Mouse (Mus musculus) kidney, postnatal 4 days (tissue): Measurements from ENCODE around the gene Elfn1.

ENCODE experiments used
- DNase-seq, 2 experiments: peaks; one replicate each; pipeline ENCODE4 v3.0.0; 2021; ENCODE audit warnings: mixed read lengths in 2 of 2

Gene Elfn1

DNA sequence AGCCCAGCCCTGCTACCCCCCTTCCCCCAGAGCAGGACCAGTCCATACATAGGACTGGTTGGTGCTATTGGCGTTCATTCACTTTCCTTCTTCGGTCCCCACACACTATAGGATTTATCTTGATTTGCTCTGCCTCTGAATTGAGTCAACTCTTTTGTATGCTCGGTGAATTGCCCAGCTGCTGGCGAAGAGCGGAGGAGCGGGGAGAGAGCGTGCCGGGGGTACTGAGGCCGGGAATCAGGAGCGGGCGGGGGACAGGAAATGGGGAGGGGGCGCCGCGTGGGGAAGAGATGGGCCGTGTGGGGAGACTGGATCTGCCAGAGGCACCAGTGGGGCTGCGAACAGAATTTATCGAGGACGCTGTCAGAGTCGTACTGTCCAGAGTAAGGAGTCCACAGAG is 3.8 kb downstream of the Elfn1 start:
- DNase-seq = no peak

DNA sequence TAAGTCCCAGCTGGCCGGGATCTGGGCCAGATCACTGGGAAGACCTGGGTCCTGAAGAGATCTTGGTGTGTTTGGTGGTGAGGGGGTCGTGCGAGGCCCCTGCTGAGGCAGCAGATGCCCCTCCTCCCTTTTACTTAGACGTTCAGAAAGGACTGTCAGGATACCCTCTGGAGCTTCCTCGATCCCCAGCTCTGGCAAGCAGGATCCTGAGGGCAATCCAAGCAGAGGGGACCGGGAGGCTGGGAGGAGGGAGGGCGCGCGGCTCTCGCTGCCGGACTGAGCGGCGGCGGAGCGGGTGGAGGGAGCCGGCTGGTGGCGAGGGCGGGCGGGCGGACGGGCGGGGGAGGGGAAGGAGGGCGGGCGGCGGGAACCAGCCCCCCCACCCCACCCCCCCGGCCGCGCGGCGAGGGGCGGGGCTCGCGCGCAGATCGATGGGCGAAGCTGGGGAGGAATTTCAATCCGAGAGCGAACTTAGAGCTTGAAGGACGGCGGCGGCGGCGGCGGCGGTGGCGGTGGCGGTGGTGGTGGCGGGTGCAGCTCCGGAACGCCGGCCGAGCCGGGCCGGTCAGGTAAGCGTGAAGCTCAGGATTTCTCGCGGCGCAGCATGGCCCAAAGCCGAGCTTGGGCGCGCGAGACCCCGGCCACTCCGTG is 4.5 kb downstream of the Elfn1 start:
- peak; percentile 61 to 66 for DNase-seq

DNA sequence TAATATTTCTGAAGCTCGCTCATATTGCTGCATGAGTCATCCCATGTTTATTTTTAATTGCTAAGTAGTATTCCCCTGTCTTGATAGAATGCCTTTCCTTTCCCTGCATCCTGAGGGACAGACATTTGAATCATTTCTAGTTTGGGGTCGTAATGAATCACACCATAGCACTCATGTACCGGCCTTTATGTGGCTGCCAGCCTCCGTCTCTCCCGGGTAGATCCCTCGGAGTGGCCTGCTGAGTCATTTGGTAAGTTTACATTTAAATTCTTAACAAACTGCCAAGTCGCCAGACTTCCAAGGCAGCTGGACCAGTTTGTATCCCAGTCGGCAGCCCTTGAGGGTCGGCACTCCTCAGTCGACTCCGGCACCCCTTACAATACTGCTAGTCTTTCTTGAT is 13.9 kb downstream of the Elfn1 start:
- no peak for DNase-seq

DNA sequence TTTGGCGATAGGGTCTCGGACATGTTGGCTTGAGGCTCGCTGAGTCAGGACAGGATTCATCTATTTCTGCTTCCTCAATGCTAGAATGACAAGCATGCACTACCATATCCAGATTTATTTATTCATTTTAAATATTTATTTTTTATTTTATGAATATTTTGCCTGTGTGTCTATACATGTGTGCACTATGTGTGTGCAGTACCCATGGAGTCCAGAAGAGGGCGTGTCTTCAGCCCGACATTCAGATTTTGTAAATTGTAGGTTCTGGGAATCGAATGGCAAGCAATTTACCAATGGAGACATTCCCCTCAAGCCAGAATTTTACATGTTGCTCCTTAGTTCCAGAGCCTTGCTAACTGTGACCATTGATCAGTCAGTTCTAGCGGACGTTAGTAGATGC is 16.1 kb downstream of the Elfn1 start:
- no peak for DNase-seq

DNA sequence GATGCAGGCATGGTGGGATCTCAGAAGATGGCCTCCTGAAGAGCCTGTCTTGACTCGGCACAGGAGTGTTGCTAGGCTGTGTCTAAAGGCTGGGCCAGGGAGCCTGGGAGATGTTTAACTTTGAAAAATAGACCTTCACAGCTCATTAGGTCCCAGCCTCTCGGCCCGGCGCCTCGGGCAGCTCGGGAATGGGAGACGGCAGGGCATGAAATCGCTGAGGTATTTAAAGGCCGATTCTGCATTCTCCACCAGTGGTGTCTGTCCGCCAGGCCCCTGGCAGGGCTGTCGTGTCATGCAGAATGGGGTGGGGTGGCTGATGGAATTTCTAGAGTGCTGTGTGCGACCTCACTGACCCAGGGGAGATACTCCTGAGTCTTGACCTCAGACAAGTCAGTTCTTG is 22.4 kb downstream of the Elfn1 start:
- DNase-seq = peak; percentile 65 to 78

DNA sequence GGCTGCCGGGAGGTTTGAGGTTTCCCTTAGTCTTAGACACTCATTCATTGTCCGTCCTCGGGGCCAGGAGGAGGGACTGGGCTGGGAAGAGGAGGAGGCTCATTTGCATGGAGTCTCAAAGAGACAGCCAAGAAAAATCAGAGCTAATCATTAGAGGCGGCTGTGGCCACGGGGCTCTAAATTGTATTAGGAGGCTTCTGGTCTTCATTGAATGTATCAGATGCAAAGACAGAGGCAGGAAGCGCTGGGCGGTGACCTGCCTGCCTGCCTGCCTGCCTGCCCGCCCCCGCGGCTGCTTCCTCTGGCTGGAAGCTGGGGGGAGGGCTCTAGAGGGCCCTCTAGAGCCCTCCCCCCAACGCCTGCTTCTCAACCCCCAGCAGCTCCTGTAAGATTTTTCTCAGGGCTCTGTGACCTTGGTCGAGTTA is 23.2 kb downstream of the Elfn1 start:
- DNase-seq = peak; percentile 62 to 70

DNA sequence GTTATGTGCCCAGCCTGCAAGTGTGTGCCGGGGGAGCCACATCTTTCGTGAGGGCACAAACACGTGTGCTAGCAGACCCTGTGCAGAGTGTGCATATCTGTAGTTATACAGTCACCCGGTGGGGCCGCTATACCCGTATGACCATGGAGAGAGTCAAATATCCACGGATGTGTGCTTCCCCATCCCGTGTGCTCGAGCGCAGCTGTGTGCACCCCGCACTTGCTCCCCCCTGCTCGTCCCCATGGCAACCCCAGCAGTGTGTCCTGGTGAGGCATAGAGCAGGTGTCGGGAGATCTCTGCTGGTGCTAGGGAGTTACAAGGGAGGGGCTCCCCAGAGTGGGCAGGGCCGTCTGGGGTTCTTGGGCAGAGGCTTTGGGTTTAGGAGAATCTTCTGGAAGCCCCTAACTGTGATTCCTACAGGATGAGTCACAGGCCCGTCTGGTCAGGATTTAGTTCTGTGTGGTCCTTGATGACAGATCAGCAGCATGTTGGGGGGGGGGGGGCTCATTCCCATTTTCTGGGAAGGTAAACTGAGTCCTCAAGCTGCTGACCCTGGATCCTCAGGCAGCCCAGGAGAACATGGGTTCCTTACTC is 24.3 kb downstream of the Elfn1 start:
- peak; percentile 39 to 58 for DNase-seq

DNA sequence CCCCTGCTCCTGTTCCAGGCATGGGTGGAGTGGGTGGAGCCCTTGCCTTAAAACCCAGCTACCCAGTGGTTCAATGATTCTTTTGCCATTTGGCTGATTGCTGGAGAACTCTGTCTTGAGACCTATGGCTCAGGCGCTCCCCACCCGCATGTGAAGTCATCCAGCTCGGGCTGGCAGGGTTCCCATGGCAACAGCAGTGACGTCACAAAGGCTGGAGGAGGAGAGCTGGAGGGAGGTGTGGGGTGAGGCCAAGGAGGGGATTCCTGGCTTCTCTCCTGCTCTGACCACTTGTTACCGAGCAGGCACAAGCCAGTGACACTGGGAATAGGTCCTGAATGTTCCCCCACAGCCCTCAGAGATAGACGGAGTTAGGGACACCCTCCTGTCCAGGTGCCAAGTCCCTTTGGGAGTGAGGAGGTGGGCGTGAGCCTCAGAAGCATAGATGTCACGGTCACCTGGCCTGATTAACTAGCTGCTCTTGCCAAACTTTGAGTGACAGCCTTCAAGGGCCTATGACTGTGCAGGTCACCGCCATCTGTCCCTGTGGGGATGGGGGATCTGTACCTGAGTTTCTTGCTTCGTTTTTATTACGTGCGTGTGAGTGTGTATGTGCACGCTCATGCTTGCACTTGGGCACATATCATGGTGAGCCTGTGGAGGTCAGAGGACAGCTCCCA is 25.0 kb downstream of the Elfn1 start:
- peak; percentile 93 to 95 for DNase-seq

DNA sequence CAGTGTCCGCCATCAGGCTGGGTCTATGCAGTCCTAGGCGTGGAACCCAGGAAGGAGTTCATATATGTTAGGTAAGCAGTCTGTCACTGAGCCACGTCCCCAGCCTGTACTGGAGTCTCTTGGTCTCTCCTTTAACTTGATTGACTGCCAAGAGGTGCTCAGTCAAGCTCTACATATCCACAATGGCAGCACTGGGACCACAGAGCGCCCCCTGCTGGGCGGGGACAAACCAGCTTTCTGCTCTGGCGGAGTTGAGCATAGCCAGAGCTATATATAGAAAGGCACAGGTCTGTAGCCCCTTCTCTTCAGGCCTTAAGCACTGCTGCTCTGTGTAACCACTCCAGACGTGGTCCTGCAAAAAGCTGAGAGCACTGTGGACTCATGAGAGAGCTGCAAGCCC is 25.7 kb downstream of the Elfn1 start:
- DNase-seq = peak; percentile 65 to 72

DNA sequence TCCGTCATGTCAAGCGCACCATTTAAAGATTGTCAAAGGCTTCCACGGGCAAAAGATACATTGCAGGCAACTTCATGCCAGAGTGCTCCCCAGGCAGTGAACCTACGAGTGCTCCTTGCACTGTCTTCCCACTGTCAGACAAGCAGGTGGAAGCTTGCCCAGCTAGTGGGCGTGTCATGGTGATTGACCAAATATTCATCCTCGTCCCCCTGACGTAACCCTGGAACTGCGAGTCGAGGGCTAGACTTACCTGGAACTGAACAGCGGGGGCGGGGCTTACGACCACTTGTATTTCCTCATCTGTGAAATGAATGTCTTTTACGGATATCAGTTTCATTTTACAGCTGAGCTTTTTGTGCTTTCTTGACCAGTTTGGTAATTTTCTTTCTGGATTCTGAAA is 28.7 kb downstream of the Elfn1 start:
- DNase-seq = no peak

DNA sequence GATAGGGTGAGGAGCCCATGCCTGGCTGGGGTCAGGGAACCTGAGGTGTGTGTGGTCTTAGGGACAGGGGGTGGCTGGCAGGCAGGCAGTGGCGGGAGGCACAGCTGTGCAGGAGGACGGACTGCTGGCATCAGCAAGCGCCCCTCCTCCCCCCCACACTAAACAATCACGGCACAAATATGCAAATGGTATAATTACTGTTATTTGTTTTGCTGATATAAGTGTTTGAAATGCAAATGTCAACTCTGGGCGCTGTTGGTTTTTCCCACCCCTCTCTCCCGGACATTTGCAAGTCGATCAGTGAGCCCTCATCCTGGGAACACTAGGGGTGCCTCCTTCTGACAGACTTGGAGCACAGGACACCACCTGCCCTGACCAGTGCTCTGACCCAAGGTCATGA is 37.0 kb downstream of the Elfn1 start:
- DNase-seq = no peak

DNA sequence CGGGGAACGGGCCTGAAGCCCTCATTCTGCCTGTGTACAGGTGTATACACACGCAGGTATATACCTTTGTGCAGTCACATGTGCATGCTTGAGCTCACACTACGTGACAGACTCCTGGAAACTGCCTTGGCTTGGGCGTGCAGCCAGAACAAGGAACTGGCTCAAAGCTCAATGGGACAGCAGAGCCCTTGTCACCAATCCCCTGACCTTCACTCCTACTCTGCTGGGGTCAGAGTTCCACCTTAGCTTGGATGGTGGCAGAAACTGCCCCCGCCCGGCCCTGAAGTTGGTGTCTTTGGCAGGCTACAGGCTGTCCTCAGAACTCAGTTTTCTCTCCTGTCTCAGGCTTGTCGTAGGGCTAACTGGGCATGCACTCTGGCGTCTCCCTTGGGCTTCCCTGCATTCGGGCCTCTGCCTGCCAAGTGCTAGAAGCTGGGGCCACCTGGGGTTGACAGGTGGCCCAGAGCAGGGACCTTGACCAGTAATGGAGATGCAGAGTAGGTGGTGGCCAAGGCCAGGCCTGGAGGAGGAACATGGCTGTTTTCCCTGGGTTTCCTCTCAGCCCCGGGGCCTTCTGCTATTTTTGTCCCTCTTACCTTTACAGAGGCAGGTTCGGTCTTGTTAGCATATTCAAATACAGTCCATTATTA is 38.1 kb downstream of the Elfn1 start:
- DNase-seq = no peak

DNA sequence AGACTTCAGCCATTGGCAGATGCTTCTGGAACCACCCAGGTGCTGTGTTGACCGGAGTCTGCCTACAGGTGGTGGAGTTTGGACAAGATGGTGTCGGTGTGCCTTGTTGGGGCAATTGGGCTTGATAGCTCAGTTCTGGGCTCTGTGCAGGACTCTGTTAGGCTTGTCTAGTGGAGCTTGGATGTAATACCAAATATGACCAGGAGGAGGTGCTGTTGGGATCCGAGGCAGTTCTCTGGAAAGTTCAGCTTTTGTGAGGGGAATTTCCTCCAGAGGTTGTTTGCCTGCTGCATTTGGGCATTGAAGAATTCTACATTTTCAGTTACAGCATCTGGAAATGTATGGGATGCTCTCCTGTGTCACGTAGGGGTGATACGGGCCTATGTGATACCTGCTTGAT is 39.7 kb downstream of the Elfn1 start:
- no peak for DNase-seq

DNA sequence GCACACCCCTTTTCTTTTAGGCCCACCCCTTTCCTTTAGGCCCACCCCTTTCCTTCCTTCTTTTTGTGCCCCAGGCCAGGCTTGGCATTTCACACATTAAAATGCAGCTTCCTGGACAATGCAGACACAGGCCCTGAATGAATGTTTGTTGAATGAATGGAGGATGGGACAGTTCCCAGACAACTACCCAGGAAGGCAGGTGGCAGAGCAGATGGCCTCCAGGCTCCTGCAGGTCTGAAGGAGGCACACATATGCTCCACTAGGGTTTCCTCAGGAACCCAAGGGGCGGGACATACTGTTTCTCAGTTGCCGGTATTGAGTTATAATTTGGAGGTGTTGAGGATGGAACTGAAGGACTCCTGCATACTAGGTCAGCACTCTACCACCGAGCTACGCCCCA is 40.8 kb downstream of the Elfn1 start:
- no peak for DNase-seq

DNA sequence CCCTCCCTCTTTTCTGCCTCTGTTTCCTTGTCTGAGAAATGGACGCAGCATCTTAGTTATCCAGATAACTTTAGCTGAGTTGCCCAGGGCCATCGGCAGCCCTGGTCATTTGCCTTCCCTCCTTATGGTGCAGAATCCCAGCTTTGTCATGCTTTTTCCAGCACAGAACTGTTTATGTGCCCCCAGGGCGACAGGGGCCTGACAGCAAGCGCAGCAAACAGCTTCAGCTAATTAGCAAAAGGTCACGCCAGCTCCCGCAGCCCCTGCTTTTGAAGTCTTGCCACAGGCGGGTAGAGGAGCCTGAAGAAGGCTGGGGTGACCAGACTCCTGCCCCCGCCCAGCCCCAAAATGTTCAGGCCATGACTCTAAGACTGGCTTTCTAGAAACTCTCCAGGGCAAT is 41.6 kb downstream of the Elfn1 start:
- DNase-seq = no peak

DNA sequence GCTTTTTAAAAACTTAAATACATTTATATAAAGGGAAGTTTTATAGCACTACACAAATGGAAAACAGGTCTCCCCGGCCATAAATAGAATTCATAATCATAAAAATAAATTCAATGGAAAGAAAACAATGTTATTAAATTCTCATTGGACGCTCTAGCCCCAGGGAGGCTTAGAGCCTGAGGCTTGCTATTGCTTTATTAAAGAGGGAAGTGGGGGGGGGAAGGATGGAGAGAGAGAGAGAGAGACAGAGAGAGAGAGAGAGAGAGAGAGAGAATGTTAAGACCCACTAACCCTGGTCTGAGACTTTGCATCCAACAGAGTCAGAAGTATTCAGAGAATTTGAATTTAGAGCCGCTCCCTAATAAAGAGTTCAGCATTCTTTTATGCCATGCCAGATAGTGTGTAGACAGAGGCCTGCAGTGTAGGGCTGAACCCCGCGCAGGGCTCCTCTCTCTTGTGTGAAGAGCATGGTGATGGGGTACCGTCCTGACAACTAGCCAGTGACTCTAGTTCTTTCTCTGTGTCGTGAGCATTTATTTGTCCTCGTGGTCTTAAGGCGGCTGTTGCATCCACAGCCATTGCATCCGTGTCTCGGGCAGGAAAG is 42.3 kb downstream of the Elfn1 start:
- DNase-seq = no peak

DNA sequence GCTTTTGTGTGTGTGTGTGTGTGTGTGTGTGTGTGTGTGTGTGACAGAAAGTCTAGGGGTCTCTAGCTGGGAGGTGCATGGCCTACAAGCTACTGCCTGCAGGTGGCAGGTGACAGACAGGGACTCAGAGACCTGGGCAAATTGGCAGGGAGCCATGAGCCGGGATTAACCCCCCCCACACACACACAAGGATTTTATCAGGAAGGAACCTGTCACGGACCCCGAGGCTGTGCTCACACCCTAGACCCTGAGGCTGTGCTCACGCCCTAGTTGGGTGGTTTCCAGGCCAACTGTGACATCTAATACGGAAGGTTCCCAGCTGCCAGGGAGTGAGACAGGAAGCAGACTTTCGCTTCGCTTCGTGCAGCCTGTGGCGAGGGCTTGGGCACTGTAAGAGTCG is 49.1 kb downstream of the Elfn1 start:
- DNase-seq = peak; percentile 83 to 88

DNA sequence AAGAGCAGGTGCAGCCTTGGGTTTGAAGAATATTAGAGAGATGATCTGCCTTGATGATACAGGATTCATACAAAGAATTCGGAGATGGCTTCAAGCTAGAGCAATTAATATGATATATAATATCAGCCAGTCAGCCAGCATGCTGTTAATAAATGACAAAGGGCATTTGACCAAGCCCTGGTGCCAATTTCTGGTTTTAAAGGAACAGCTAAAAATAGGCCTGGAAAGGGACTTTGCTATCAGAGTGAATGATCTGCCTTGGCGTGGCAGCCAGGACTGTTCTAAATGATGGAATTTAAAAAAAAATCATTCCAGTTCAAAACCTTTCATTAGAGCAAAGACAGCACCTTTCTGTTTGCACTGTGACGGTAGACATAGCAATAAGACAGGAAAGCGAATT is 52.0 kb downstream of the Elfn1 start:
- no peak for DNase-seq

DNA sequence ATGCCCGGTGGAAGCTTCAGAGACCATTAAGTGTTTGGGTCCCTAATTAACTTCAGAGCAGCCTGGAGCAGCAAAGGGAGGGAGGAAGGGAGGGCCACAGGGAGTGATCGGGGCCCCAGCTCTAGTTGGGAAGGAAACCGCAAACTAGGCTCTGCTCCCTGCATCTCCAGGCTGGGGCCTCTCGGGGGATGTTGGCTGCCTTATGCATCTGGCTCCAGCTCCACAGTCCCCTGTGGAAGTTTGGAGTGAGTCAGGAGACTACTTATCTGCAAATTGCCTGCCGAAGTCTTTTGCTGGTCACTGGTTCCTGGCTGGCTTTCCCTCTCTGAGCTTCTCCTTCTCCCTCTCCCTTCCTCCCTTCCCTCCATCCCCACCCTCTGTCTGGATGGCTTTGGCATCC is 56.6 kb downstream of the Elfn1 start:
- peak in 1 of 2 experiments; percentile 28 for DNase-seq

DNA sequence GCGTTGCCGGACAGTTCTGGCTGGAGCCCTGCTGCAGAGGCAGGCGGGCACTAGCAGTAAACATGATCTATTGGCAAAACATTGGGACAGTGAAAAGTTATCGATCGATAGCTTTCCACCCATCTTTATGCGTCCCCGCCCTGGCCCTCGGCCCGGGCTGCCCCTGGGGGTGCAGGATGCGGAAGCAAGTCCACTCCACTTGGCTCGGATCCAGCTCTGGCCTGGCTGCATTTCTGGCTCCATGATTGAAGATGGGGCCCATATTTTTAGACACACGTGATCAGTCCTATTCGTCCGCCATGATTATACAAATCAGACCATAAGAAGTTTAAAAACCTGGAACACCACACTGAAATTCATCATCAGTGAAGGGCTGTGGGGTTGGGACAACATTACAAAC is 57.9 kb downstream of the Elfn1 start:
- no peak for DNase-seq

DNA sequence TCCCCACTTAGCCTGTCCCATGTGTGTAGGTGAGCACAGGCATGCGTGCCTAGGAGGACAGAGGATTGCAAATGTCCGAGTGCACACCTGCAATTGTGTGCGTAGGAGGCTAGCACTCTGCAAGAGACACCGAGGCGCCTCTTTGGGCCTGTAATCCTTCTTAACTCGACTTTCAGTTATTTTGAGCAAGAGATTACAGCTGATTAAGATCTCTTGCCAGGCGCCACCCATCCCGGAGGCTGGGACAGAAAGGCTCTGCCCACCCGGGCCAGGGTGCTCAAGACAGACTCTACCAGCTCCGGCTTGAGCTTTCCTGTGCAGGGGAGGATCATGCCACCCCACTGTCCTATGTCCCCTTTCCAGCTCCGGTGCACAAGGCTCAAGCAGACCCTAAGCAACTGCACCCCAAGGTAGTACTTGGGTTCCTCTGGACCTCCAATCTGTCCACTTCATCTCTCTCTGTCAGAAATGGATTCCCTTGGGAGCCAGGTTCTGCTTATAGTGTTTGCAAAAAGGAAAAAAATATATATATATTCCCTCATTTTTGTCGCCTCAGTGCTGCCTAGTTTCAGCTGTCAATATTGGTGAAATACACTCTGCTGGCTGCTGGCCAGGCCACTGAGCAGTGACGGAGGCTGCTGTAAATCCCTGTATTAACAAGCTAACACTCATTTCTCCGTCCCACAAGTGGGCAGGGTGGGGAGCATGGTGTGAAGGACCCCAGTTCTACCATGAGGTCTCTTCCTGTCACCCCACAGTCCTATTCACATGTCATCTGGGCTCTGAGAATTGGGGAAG is 61.6 kb downstream of the Elfn1 start:
- DNase-seq = peak; percentile 39 to 55

DNA sequence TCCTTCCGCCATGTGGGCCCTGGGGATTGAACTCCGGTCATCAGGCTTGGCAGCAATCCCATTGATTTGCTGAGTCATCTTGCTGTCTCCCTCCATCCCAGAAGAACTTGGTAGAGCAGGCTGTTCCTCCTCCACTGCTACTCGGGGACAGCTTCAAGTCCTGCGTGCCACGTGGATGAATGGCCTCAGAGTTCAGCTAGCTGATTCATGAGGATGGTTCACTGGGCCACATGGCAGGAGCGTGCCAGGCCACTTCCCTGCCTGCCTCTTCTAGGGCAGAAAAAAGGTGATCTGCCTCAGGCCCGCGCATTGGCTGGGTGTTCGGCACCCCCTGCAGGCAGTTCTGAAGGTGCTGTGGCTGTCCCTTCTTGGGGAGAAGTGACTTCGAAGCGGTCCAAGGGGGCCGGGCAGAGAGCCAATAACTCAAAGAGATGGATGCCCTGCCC is 62.5 kb downstream of the Elfn1 start:
- DNase-seq = peak; percentile 63 to 74

DNA sequence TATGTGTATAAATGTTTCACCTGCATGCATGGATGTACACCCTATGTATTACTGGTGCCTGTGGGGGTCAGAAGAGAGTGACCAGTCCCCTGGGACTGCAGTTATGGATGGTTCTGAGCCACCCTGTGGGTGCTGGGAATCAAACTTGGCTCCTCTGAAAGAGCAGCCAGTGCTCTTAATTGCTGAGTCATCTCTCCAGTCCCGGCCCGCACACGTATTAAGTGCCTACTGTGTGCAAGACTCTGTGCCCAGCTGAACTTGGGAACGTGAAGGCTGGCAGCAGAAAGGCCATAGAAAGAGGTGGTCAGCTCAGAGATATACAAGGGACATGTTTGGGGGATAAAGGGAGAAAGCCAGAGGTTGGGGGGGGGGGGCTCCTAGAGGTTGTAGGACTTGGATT is 68.8 kb downstream of the Elfn1 start:
- no peak for DNase-seq
